In genomic region chr9:71369202-71369601, GRCm38 (mm10) we compare ENCODE assay signal across 24 mouse cellular contexts.
DNase-seq lines count a peak whose midpoint lies in the region; ATAC-seq lines count a peak whose summit lies in the region.
"Had no signal": no experiment of that assay in that cellular context is flagged by ENCODE, and none has a peak within 500 bp of the region (broad histone marks: within the 10 kb centered on the region; RNA-seq: fewer than 3 reads in every experiment).

No protein-coding gene starts in this region.

- no peak overlapping the region for H3K4me3 ChIP-seq in embryonic facial prominence, embryonic 12.5 days
- H3K4me3 ChIP-seq in embryonic facial prominence, embryonic 10.5 days = no peak overlapping the region
- H3K4me3 ChIP-seq in embryonic facial prominence, embryonic 13.5 days = no peak overlapping the region
- H3K4me3 ChIP-seq in embryonic facial prominence, embryonic 15.5 days (replicated peaks) = no peak overlapping the region
- H3K4me3 ChIP-seq: erythroblast, embryonic 14.5 days; forebrain, embryonic 10.5 days; forebrain, embryonic 12.5 days had no signal

- WGBS in embryonic facial prominence, embryonic 12.5 days = 53% methylated on average over 2 of the region's 2 CpGs
- WGBS in embryonic facial prominence, embryonic 10.5 days = 74% methylated on average over 2 of the region's 2 CpGs
- WGBS in embryonic facial prominence, embryonic 13.5 days = 35% methylated on average over 2 of the region's 2 CpGs
- 34% methylated on average over 2 of the region's 2 CpGs for WGBS in embryonic facial prominence, embryonic 15.5 days

- no peak for ATAC-seq in embryonic facial prominence, embryonic 12.5 days (ENCODE audit: insufficient number of reproducible peaks, insufficient read depth, low FRiP score, low TSS enrichment)
- ATAC-seq in embryonic facial prominence, embryonic 13.5 days (ENCODE audit: insufficient number of reproducible peaks, insufficient read depth, low FRiP score, low TSS enrichment, low read depth) = no peak
- ATAC-seq in embryonic facial prominence, embryonic 15.5 days (ENCODE audit: insufficient number of reproducible peaks, low FRiP score, low TSS enrichment, low read depth) = no peak
- ATAC-seq: activated CD4-positive, CD25-positive, alpha-beta regulatory T cell, adult 4 months; CD4-positive, CD25-positive, alpha-beta regulatory T cell, adult 4 months; forebrain, embryonic 14.5 days; forebrain, embryonic 16.5 days; Patski had no signal

- H3K9ac ChIP-seq in embryonic facial prominence, embryonic 12.5 days = no peak overlapping the region
- H3K9ac ChIP-seq in embryonic facial prominence, embryonic 13.5 days = no peak overlapping the region
- H3K9ac ChIP-seq in embryonic facial prominence, embryonic 15.5 days = no peak overlapping the region
- H3K9ac ChIP-seq: forebrain, embryonic 12.5 days had no signal

- H3K4me1 ChIP-seq in embryonic facial prominence, embryonic 12.5 days = peaks cover 5% of the 10 kb centered on the region; the same call in 1 of the 2 replicates
- peaks cover 23% of the 10 kb centered on the region for H3K4me1 ChIP-seq in embryonic facial prominence, embryonic 10.5 days
- peaks cover 21% of the 10 kb centered on the region for H3K4me1 ChIP-seq in embryonic facial prominence, embryonic 13.5 days
- H3K4me1 ChIP-seq in embryonic facial prominence, embryonic 15.5 days = peaks cover 2% of the 10 kb centered on the region; the same call in 1 of the 2 replicates

- no peak for DNase-seq in embryonic facial prominence, embryonic 10.5 days (ENCODE audit: low spot score)
- DNase-seq in kidney, adult 11 months = no peak
- DNase-seq: adrenal gland, adult 8-10 months; adrenal gland, postnatal 14 days; adrenal gland, postnatal 36 days; B cell, adult 2 months; cerebellum, adult 11-12 months; cerebellum, adult 2 months; cerebellum, adult 9-10 months; cerebellum, postnatal 10 days; cerebellum, postnatal 25 days had no signal

- 0 out of 2 replicates have a peak, but pooled peaks cover 4% of the 10 kb centered on the region for H3K27me3 ChIP-seq in embryonic facial prominence, embryonic 12.5 days
- H3K27me3 ChIP-seq in embryonic facial prominence, embryonic 10.5 days (replicated peaks; ENCODE audit: low read depth, poor library complexity, severe bottlenecking) = 0 out of 2 replicates have a peak, but pooled peaks cover 7% of the 10 kb centered on the region
- no peaks in the 10 kb centered on the region for H3K27me3 ChIP-seq in embryonic facial prominence, embryonic 13.5 days
- H3K27me3 ChIP-seq in embryonic facial prominence, embryonic 15.5 days = no peaks in the 10 kb centered on the region
- H3K27me3 ChIP-seq: CH12.LX; forebrain, embryonic 12.5 days; Patski had no signal

- H3K36me3 ChIP-seq in embryonic facial prominence, embryonic 12.5 days = no peaks in the 10 kb centered on the region
- H3K36me3 ChIP-seq in embryonic facial prominence, embryonic 10.5 days (replicated peaks) = no peaks in the 10 kb centered on the region
- no peaks in the 10 kb centered on the region for H3K36me3 ChIP-seq in embryonic facial prominence, embryonic 13.5 days
- H3K36me3 ChIP-seq in embryonic facial prominence, embryonic 15.5 days = no peaks in the 10 kb centered on the region
- H3K36me3 ChIP-seq: forebrain, embryonic 10.5 days; forebrain, embryonic 12.5 days; G1E had no signal

- 0 out of 2 replicates have a peak overlapping the region, but pooled peaks have one; percentile 60 for H3K27ac ChIP-seq in embryonic facial prominence, embryonic 12.5 days
- H3K27ac ChIP-seq in embryonic facial prominence, embryonic 10.5 days (replicated peaks) = no peak overlapping the region
- peak overlapping the region; percentile 71 for H3K27ac ChIP-seq in embryonic facial prominence, embryonic 13.5 days
- 0 out of 2 replicates have a peak overlapping the region, but pooled peaks have one; percentile 35 for H3K27ac ChIP-seq in embryonic facial prominence, embryonic 15.5 days (replicated peaks)
- H3K27ac ChIP-seq: forebrain, embryonic 10.5 days; forebrain, embryonic 12.5 days had no signal

- no peak overlapping the region for H3K4me2 ChIP-seq in embryonic facial prominence, embryonic 12.5 days (replicated peaks)
- no peak overlapping the region for H3K4me2 ChIP-seq in embryonic facial prominence, embryonic 13.5 days
- no peak overlapping the region for H3K4me2 ChIP-seq in embryonic facial prominence, embryonic 15.5 days (replicated peaks)
- H3K4me2 ChIP-seq: forebrain, embryonic 12.5 days had no signal

- H3K9me3 ChIP-seq in embryonic facial prominence, embryonic 12.5 days = no peaks in the 10 kb centered on the region
- peaks cover 9% of the 10 kb centered on the region; the same call in 1 of the 2 replicates for H3K9me3 ChIP-seq in embryonic facial prominence, embryonic 10.5 days
- 0 out of 2 replicates have a peak, but pooled peaks cover 3% of the 10 kb centered on the region for H3K9me3 ChIP-seq in embryonic facial prominence, embryonic 13.5 days
- H3K9me3 ChIP-seq in embryonic facial prominence, embryonic 15.5 days (replicated peaks) = no peaks in the 10 kb centered on the region
